Mouse (Mus musculus) c-Kit-positive CD71-positive TER-119-negative erythroid progenitor cells, embryonic 14.5 days (primary cell): ENCODE measurements around the gene Zfp968.
"Not testable (repeated sequence)": the region's sequence is repeated elsewhere in the genome, so short reads cannot be mapped to it uniquely, and the experiment has no call there.

Experiments used
- DNase-seq: peaks from one replicate; pipeline ENCODE4 v3.0.0-alpha.2; 2013; ENCODE audit warnings: low read depth

The Zfp968 gene

GRCm38 (mm10) chr2:175372136-175372535 lies at the start of gene Zfp968:
Gene Zfp968 (plus strand): TSS chr2:175372436.
- DNase-seq, result not testable (repeated sequence)

- not testable (repeated sequence) for DNase-seq
Observed at GRCm38 (mm10) chr2:175338097-175338496, 34.1 kb upstream of the Zfp968 start, which contains the start of gene Gm4631. Gene Gm4631 (minus strand): TSS chr2:175338197.
